Mouse (Mus musculus) spleen, postnatal 14 days (tissue): ENCODE measurements around the gene Ranbp3.
"Not testable (repeated sequence)": the region's sequence is repeated elsewhere in the genome, so short reads cannot be mapped to it uniquely, and the experiment has no call there.

Experiments used
- DNase-seq, 2 experiments: peaks; one replicate each; pipeline ENCODE4 v3.0.0; 2021 to 2022; ENCODE audit warnings: low spot score in 2 of 2

Ranbp3 gene

DNA sequence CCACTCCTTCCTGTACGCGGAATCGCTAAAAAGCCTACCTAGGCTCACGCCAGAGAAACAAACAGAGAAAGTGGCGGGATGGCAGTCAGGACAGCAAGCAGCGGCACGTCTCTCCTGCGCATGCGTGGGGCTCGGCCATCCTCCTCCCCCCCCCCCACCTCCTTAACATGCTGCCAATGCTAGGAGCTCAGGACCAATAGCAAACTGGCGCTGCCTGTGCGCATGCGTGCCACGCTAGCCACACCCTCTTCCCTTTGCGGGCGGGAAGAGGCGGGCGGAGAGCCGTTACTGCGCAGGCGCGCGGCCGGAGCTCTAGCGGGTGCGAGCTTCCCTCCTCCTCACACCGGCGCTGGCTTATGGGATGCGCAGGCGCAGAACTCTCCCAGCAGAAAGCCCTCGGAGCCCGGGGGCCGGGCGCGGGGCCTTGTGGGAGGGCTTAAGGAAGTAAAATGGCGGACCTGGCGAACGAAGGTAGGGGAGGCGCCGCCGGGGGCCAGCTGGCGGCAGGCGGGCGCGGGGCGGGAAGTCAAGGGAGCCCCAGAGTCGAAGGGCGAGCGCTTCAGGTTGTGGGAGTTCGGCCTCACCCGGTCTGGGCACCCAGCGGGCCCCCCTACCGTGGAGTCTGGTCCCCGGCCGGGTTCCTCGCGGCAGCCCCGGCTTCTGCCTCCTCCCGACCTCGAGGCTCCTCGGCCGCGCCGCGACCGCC is at the start of gene Ranbp3:
Ranbp3 (plus strand) TSS at position 354 of the 706 bp plus-strand sequence.
- DNase-seq: peak; percentile 99

- DNase-seq: no peak
These were observed 47.6 kb upstream of the Ranbp3 start for GRCm38 (mm10) chr17:56625495-56625894.

DNA sequence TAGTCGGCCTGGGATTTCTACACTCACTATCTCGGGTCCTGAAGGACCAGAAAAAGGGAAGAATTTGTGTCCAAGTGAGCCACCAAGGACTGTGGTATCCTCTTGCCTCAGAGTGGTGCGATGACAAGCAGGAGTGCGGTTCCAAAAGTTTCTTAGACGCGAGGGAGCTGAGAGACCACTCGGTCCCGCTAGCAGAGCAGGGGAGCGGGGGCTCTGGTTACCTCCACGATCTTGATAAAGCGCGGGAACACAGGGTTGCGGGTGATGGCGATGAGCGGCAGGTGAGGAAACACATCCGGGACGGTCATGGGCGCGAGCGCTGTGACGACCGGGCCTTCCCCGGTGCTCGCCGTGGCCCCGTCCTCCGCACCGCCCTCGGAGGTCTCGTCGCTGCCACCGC is 46.8 kb upstream of the Ranbp3 start:
- no peak for DNase-seq

- peak; percentile 87 to 97 for DNase-seq
These were observed 46.2 kb upstream of the Ranbp3 start, which contains the start of gene Lonp1 for GRCm38 (mm10) chr17:56626754-56627470. Gene Lonp1 (minus strand): TSS chr17:56626887.

DNA sequence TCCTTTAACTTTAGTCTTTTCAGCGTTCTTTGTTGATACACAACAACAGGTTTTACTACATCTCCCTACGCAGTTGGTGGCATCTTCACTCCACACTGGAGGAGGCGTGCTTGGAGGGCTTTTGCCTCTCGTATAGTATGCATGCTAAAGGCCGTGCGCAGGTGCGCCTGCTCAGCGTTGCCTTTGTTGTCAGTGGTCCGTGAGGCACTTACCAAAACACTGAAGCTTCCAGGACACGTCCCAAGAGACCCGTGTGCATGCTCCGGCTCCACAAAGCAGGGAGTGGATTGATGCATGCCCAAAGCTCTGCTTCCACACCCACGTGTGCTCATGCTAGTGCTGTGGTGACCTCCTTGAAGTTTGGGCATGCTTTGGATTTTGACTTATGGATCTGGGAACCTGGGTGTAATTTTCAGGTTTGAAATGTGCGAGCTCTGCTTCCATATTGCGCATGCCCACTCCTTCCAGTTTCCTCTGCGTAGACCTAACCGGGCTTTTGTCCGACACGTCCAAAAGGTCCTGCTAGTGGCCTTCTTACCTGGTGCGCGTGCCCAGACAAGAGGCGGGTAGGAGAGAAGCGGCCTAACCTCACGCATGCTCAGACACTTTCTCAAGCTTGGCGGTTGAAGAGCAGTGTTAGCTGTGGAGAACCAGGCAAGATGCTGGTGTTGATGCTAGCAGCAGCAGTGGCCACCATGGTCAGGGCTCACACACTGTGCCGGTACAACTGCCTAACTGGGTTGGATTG is 45.4 kb upstream of the Ranbp3 start, which contains the start of gene Catsperd:
Catsperd (plus strand) TSS at position 614 of the 748 bp plus-strand sequence.
- no peak for DNase-seq

GRCm38 (mm10) chr17:56629800-56630781 is 43.0 kb upstream of the Ranbp3 start:
- not testable (repeated sequence) for DNase-seq

DNA sequence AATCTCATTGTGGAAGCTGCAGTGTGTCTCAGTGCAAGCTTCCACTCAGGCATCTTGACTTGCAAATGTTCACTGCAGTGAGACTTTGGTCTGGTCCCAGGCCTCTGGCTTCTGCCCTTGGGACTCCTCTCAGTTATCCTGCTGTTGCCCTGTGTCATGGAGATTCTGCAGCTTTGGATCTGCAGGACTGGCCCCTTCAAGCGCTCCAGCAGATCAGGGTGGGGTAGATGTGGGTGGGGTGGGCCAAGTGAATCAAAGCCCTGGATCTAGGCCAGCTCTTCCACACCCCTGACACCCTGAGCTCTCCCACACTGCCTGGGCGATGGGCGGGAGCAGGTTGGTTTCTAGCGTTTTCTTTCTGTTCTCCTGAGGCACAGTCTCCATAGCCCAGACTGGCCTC is 41.3 kb upstream of the Ranbp3 start:
- DNase-seq: no peak

DNA sequence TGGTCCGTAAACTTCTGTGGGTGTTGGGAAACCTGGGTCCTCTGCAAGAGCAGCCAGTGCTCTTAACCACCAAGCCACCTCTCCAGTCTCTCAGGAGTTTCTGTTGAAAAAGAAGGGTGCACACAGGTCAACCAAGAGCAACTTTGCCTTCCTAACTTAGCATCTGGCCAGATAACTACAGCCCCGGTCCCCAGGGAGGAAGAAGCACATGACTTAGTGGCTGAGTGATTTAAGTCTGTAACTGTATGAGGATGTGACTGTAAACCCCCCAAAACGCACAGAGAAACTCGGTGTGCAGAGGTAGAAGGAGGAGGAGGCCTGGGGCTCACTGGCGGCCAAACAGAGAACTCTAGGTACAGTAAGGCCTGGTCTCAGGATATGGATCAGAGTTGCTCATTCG is 39.1 kb upstream of the Ranbp3 start:
- peak in 1 of 2 experiments; percentile 56 for DNase-seq

DNA sequence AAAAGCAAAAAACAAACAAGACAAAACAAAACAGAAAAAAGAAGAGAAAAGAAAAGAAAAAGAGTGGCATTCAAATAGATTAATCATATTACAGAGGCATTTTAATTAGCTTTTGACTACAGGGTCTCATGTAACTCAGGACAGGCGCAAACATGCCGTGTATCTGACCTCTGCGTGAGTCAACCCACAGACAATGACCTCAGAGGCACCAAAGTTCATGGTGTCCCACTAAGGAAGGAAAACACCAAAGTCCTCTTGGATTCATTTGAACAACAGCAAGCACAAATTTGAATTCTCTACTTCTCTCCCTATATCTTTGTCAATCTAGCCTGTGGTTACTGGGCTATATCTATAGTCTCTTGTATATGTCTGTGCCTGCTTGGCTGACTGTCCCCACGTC is 29.9 kb upstream of the Ranbp3 start:
- no peak for DNase-seq

- DNase-seq: no peak
These were observed 25.5 kb upstream of the Ranbp3 start for GRCm38 (mm10) chr17:56647546-56647945.

GRCm38 (mm10) chr17:56651801-56652200 is 21.3 kb upstream of the Ranbp3 start:
- DNase-seq: no peak

- DNase-seq: no peak
These were observed 18.3 kb upstream of the Ranbp3 start for GRCm38 (mm10) chr17:56654771-56655170.

DNA sequence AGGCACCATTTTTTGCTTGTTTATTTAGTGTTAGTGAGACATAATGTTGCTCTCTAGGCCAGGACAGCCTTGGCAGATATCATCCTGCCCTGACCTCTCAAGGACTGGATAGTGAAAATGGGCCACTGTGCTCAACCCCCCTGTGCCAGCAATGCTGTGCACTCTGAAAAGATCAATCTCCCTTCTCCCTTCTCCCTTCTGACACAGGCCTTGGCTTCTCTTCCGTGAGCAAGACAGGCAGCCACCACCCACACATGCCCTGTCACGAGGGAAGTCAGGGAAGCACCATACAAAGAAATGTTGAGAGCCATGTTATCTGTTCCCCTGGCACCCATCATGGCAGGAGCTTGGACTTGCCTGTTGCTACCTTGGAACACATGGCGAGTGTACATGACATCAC is 17.8 kb upstream of the Ranbp3 start:
- no peak for DNase-seq

DNA sequence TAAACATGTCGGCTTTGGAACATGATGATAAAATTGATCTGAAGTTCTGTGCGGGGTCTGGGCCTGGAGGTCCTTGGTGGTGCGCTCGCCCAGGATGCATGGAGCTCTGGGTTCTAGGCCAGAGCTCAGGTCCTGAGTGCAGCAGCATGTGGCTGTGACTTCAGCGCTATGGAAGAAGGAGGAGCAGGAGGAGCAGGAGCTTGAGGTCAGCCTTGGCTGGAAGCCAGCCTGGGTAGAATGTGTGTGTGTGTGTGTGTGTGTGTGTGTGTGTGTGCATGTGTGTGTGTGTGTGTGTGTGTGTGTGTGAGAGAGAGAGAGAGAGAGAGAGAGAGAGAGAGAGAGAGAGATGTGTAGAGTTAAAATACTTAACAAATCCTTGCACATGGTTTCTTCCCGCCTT is 16.9 kb upstream of the Ranbp3 start:
- no peak for DNase-seq

DNA sequence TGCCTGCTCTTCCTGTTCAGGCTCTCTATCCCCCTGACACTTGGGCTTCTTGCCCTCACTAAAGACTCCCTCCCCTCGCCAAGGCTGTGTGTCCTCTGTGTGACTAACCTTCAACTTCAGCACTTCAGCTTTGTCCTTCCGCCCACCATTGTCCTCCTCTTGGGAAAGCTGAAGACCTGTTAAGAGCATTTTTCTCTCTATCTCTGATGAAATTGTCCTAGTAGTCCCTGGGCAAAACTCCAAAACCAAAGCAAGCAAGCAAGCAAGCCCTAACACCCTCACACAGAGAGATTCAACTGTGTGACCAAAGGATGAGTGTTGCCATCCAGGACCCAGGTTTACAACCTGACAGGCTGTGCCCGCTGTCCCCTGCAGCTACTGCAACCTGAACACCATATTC is 9.4 kb upstream of the Ranbp3 start:
- no peak for DNase-seq

DNA sequence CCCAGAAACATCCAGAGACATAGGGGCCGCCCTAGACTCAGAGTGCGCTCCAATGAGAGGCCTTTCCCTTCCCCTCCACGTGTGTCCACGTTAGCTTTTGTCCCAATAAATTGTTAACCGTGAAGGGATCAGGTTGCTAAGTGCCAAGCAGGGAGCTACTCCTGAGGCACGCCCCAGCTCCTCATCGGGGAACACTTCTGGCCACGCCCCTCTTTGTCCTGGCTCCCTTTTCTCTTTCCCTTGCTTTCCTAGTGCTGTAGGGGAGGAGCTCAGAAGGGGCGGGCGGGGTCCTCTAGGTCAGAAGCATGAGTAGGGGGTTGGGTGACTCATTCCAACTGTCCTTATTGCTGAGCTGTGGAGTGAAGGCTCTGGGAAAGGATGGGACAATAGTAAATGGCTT is 8.8 kb upstream of the Ranbp3 start:
- no peak for DNase-seq

GRCm38 (mm10) chr17:56666384-56666783 is 6.7 kb upstream of the Ranbp3 start:
- DNase-seq: no peak

DNA sequence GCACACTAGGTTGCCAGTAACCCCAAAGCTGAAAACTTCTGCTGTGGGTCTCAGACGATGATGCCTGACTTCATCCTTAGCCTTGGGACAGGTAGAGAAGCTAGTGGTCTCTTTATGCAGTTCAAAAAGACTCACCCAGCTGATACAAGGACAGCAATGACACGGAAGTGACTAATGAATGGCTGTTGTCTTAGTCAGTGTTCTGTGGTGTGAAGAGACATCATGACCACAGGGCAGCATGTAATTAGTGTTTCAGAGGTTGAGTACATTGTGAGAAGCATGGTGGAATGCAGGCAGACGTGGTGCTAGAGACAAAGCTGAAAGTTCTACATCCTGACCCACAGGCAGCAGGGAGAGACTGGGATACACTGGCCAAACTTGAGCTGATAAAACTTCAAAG is 5.5 kb upstream of the Ranbp3 start:
- DNase-seq: no peak

DNA sequence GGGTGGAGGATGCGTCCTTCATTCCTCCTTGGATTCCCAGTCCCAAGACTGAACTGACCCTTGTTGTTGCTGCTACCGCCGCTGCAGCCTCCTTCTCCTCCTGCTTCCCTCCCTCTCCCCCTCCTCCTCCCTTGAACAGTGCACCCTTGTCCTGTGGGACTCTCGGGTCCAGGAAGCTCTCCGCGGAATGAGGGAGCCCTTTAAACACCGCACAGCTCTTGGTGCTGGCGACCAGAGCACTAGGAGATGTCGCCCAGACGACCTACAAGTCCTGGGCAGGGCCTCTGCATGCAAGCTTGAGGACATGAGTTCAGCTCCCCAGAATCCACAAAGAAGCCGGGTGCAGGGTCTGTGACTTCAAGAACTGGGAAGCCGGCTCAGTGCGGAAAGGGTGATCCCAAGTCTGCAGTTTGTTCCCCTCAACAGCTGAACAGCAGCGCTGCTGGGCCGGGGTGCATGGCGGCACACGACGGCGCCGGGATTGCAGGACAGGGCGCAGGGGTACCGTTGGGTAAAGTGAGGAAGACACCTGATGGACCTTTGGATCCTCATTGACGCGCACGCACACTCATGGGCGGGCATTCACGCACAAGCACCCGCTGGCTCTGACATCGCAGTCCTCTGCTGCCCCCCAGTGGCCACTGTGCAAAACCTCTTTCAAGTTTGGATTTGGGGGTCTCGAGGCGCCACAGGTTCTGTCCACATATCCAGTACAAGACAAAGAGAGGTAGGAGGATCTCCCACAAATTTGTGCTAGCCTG is 4.5 kb upstream of the Ranbp3 start:
- peak; percentile 60 to 80 for DNase-seq

- DNase-seq: no peak
These were observed 3.3 kb upstream of the Ranbp3 start for GRCm38 (mm10) chr17:56669766-56670165.
